ENCODE assay signal across 15 mouse cellular contexts in the genomic region with DNA sequence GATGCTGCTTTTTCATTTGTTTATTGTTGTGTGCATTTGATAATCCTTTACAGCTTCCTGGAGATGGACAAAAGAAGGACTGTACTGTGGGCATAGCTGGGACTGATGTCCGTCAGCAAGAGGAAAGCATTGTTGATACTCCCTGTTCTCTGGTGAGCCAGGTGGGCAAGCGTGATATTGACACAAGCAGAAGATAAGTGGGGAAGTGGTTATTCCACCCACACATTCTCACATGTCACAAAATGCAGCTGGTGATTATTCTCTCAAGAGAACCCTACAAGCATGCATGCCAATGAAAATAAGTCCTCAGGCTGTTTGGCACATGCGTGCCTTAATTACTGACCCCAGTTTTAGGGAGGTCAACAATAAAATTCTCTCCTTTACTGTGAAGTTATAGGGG.
DNase-seq lines count a peak whose midpoint lies in the region; ATAC-seq and TF ChIP-seq lines count a peak whose summit lies in the region.
"Had no signal": no experiment of that assay in that cellular context is flagged by ENCODE, and none has a peak within 500 bp of the region (broad histone marks: within the 10 kb centered on the region; RNA-seq: fewer than 3 reads in every experiment).

No protein-coding gene starts in this region.

- H3K27me3 ChIP-seq in midbrain, embryonic 14.5 days (ENCODE audit: control insufficient read depth, insufficient read depth, low read length) = no peaks in the 10 kb centered on the region
- H3K27me3 ChIP-seq in midbrain, postnatal 0 days (ENCODE audit: insufficient read depth, low read length) = no peaks in the 10 kb centered on the region
- H3K27me3 ChIP-seq: limb, embryonic 12.5 days; neural tube, embryonic 13.5 days had no signal

- TF ChIP-seq CTCF in midbrain, postnatal 0 days (IDR thresholded peaks at IDR 0.05) = no peak

- no peaks in the 10 kb centered on the region for H3K36me3 ChIP-seq in midbrain, embryonic 14.5 days (ENCODE audit: control insufficient read depth, insufficient read depth, low read length)
- H3K36me3 ChIP-seq in midbrain, postnatal 0 days (ENCODE audit: insufficient read depth, low read length) = no peaks in the 10 kb centered on the region
- H3K36me3 ChIP-seq: limb, embryonic 12.5 days; neural tube, embryonic 13.5 days had no signal

- H3K9me3 ChIP-seq in midbrain, embryonic 14.5 days (ENCODE audit: control insufficient read depth, low read length) = no peaks in the 10 kb centered on the region
- H3K9me3 ChIP-seq in midbrain, postnatal 0 days (ENCODE audit: low read length) = no peaks in the 10 kb centered on the region
- H3K9me3 ChIP-seq: limb, embryonic 12.5 days; neural tube, embryonic 13.5 days had no signal

- no peak overlapping the region for H3K4me3 ChIP-seq in midbrain, embryonic 14.5 days (replicated peaks; ENCODE audit: low read depth, low read length)
- no peak overlapping the region for H3K4me3 ChIP-seq in midbrain, postnatal 0 days (ENCODE audit: low read depth, low read length)
- H3K4me3 ChIP-seq: layer of hippocampus, adult 2 months; limb, embryonic 12.5 days; neural tube, embryonic 13.5 days had no signal

- no peak overlapping the region for H3K27ac ChIP-seq in midbrain, embryonic 14.5 days (replicated peaks; ENCODE audit: low read depth, low read length)
- no peak overlapping the region for H3K27ac ChIP-seq in midbrain, postnatal 0 days (ENCODE audit: low read depth, low read length)
- H3K27ac ChIP-seq: layer of hippocampus, adult 2 months; limb, embryonic 12.5 days; macrophage; neural tube, embryonic 13.5 days had no signal

- peak; percentile 5 for DNase-seq in adrenal gland, postnatal 14 days
- no peak for DNase-seq in adrenal gland, adult 18-20 months (ENCODE audit: low spot score in 2 of 2)
- DNase-seq in midbrain, embryonic 14.5 days = peak; percentile 0
- DNase-seq in midbrain, postnatal 0 days (ENCODE audit: low spot score) = no peak
- peak; percentile 3 for DNase-seq in kidney, postnatal 14 days
- DNase-seq in spleen, postnatal 36 days (ENCODE audit: low spot score in 2 of 2) = peak; percentile 79 to 83
- no peak for DNase-seq in testis, postnatal 10 days (ENCODE audit: low spot score)
- no peak for DNase-seq in cerebellum, adult 9-10 months
- DNase-seq: cerebellum, postnatal 25 days; heart, postnatal 36 days; thymus, postnatal 14 days had no signal

- H3K4me2 ChIP-seq in midbrain, embryonic 14.5 days (ENCODE audit: low read length) = no peak overlapping the region
- no peak overlapping the region for H3K4me2 ChIP-seq in midbrain, postnatal 0 days (ENCODE audit: low read depth, low read length, poor library complexity, severe bottlenecking)
- H3K4me2 ChIP-seq: limb, embryonic 12.5 days; neural tube, embryonic 13.5 days had no signal

- WGBS in midbrain, embryonic 14.5 days = 60% methylated on average over 3 of the region's 3 CpGs
- 67% methylated on average over 3 of the region's 3 CpGs for WGBS in midbrain, postnatal 0 days

- H3K4me1 ChIP-seq in midbrain, embryonic 14.5 days (ENCODE audit: control insufficient read depth, insufficient read depth, low read length) = no peaks in the 10 kb centered on the region
- no peaks in the 10 kb centered on the region for H3K4me1 ChIP-seq in midbrain, postnatal 0 days (ENCODE audit: insufficient read depth, low read length)
- H3K4me1 ChIP-seq: neural tube, embryonic 13.5 days had no signal

- no peak for ATAC-seq in midbrain, embryonic 14.5 days (ENCODE audit: low FRiP score, low TSS enrichment)
- ATAC-seq in midbrain, postnatal 0 days (ENCODE audit: low FRiP score) = no peak

- H3K9ac ChIP-seq in midbrain, embryonic 14.5 days (replicated peaks; ENCODE audit: low read length) = no peak overlapping the region
- no peak overlapping the region for H3K9ac ChIP-seq in midbrain, postnatal 0 days (replicated peaks; ENCODE audit: low read length, poor library complexity, severe bottlenecking)
- H3K9ac ChIP-seq: limb, embryonic 12.5 days; neural tube, embryonic 13.5 days had no signal

Comparison
In these comparisons a context has a peak if more than half of its experiments do, and no peak if none do; other contexts are left out.
1. DNase-seq: peak in adrenal gland, postnatal 14 days (single experiment), midbrain, embryonic 14.5 days (single experiment), kidney, postnatal 14 days (single experiment) and spleen, postnatal 36 days (2 of 2); none in adrenal gland, adult 18-20 months (0 of 2), midbrain, postnatal 0 days (single experiment), testis, postnatal 10 days (single experiment) and cerebellum, adult 9-10 months (single experiment).